Mouse (Mus musculus) E14TG2a.4 (cell line): ENCODE measurements at regions not wholly inside any gene's neighbourhood (a gene's known extent, or its start where the extent isn't known, plus 50 kb on each side); places are given as distances from the start of the nearest gene placed in this dataset.

Source experiments
- CTCF ChIP-seq: conservative IDR thresholded peaks from 2 replicates; pipeline ENCODE4 v1.5.1; 2014; ENCODE audit warnings: low read length
- NANOG ChIP-seq: IDR thresholded peaks from 2 replicates; pipeline ENCODE4 v1.6.1; 2014; ENCODE audit warnings: borderline replicate concordance, low read length, mixed read lengths

DNA sequence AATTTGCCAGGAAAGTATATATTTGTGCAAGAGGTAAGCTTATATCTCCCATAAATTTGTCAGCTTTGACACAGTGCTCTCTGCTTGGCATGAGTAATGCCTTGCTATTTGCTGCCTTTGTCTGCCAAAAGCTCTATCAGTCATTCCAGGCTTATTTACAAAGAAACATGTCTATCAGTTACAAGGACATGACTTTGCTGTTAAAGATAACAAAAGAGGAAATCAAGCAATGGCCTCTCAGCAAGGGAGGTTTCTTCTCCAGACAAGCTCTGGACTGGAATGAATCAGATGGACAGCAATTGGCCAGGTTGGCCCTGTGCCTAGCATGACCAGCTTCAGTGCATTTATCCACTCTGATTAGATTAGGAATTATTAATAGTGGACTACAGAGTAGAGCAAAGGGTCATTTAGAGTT lies 185.3 kb downstream of the Etaa1 start:
- TF ChIP-seq CTCF: no peak
- no peak for TF ChIP-seq NANOG
